Mouse (Mus musculus) cerebellum, adult 18-20 months (tissue): ENCODE data around the gene Manf.

Experiments
- DNase-seq, 2 experiments: peaks; one replicate each; pipeline ENCODE4 v3.0.0; 2021

Manf gene

GRCm38 (mm10) chr9:106884306-106884705, 7.5 kb downstream of the Manf start:
- DNase-seq, result peak in 1 of 2 experiments; percentile 34

GRCm38 (mm10) chr9:106883085-106883484, 8.7 kb downstream of the Manf start:
- DNase-seq, result no peak

GRCm38 (mm10) chr9:106882176-106882575, 9.6 kb downstream of the Manf start:
- no peak for DNase-seq

GRCm38 (mm10) chr9:106881071-106881755, 10.6 kb downstream of the Manf start:
- DNase-seq, result no peak

DNA sequence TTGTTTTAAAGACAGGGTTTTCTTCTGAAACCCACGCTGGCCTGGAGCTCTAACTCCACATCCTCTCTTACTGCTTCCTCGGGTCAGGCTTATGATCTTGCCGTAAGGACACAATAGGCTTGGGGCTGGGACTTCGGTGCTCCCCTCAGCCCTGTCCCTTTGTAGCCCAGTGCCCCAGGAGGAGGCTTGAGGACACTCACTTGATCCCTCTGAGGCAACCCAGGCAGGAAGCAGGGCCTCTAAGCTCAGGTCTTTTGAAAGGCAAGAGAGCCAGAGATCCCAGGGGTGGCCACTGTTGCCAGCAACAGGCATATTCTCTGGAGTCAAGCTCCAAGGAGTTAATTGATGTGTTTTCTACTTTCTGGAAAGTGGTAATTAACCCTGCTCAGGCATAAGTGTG, 12.3 kb downstream of the Manf start:
- DNase-seq, result no peak

DNA sequence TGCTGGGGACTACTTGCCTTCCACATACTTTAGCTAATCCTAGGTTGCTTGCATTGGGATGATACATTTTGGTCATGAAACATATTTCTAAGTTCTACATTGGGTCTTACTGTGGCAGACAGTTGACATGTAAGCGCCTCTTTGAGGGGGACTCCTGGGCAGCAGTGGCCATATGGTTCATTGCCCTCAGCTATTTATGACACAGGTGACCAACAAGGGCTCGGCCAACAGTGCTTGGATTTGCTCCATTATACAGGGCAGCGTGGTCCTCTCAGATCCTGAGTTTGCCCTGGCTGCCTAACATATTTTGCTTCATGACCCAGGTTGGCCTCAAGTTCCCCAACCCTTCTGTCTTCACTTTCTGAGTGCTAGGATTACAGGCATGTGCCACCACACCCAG, 15.1 kb downstream of the Manf start:
- no peak for DNase-seq

- DNase-seq, result no peak
These were observed 17.6 kb downstream of the Manf start for GRCm38 (mm10) chr9:106874216-106874615.

GRCm38 (mm10) chr9:106858036-106858435, 33.7 kb downstream of the Manf start:
- no peak for DNase-seq

DNA sequence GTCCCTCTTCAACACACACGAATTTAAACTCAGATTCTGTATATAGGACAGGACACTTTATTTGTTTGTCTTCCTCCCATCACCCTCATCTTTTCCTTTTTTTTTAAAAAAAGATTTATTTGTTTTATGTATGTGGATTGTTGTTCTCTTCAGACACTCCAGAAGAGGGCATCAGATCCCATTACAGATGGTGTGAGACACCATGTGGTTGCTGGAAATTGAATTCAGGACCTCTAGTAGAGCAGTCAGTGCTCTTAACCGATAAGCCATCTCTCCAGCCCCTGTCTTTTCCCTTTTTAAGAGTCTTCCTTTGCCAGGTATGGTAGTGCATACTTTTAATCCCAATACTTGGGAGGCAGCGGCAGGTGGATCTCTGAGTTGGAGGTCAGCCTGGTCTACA, 35.1 kb downstream of the Manf start:
- DNase-seq, result no peak

DNA sequence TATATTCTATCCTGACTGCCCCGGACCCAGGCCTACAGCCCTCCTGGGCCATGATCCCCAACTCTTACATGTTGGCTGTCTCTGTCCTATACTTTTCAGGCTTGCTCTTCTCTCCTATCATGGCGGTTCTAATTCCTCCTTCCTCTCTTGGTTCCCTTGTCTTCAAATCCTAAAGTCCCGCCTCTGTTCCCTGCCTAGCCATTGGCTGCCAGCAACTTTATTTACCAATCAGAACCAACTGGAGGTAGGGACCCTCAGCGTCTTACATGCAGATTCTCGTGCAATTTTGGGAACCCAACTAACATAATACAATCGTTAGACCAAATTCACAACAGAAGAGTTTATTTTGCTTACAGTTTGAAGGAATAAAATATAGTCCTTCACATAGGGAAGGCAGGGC, 49.0 kb downstream of the Manf start:
- no peak for DNase-seq

DNA sequence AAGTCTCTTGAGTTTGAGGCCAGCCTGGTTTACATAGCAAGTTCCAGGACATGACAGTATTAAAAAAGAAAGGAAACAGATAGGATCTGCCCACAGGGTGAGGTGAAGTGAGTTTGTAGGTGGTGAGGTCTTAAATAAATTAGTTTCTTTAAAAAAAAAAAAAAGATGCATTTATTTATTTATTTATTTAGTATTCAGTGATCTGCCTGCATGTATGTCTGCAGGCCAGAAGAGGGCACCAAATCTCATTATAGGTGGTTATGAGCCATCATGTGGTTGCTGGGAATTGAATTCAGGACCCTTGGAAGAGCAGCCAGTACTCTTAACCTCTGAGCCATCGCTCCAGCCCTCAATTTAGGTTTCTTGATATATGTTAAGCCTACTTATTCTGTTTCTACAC, 51.2 kb downstream of the Manf start:
- DNase-seq, result no peak

DNA sequence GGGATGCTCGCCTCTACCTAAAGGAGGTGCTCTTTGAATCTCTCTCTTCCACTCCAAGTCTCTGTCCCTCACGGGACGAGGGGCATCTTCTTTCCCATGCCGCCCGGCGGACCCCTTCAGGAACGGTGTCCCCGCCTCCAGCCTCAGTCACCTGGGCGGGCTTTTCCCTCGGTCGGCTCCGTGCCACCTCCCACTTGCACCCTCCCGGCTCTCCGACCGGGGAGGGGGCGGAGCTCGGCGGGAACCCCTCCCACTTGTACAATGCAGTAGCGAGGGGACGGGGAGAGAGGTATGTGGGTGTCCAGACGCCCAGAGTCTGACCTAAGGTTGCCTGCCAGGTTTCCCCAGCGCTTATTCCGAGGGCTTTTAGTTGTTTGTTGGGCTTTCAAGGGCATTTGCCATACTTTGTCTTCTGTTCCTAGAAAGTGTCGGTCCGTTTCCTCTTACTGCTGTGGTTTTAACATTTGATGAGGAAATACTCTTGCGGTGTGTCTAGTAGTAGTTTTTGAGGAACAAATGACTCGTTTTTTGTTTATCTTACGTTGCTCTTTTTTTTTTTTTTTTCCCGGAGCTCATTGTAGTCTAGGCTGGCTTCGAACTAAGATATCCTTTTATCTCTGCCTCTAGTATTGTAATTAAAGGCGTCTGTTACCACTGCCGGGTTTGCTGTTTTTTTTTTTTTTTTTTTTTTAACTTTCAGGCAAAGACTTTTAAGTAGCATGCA, 69.2 kb downstream of the Manf start:
- DNase-seq, result peak; percentile 70

DNA sequence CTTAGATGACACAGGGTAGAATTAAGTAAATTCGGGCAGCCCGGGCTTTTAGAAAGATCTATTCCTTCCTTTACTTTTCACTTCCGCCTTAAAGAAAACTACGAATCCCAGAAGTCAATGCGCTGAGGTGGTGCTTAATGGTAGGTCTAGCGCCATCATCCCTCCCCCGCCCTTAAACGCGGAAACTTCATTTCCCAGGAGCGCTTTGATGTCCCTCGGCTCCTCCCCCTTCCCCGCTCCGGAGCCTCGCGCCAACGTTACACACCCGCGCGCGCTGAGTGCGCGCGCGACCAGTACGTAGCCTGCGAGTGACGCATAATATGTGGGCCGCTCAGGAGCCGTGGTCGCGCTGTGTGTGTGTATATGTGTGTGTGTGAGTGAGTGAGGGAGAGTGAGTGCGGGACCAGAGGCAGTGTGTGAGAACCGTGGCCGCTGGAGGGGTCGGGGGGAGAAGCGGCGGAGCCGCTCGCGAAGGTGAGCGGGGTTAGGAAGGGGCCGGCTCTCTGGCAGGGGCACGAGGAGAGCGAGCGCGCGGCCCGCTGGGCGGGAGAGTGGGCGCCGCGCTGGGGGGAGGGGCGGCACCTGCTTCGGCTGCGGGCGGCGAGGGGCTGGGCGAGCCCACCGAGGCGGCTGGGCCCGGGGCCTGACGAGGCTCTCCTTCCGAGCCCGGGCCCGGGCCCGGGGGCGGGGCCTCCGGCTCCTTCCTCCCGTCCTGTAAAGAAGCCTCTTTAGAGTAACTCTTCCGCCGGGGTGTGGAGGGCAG, 70.0 kb downstream of the Manf start, which contains the start of gene Dcaf1:
Gene Dcaf1, plus strand, starts transcription at position 257 of the 763 bp plus-strand sequence.
- peak; percentile 91 to 98 for DNase-seq

DNA sequence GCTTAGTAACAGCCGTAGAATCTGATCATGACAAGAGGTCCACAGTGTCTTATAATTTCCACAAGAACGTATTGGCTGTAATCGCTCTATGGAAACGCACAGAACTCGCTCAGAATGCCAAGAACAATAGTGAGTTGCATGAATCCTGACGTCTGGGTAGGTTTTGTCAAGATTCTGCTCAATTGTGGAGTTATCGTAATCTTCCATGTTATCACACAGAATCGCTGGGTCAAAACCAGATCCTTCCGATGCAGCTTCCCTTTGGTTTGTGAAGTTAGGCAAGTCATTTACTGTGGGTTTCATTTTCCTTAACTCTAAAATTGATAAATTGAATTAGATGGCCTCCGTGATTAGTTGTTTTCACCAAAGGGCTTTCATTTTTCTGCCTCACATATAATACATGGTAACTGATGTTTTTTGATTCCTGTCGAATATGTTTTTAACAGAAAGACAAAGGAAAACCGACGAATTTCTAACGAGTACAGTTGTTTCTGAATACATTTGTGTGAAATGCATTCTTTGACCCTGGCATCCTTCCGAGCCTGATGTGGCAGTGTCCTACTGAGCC, 70.6 kb downstream of the Manf start:
- DNase-seq, result peak in 1 of 2 experiments; percentile 6

DNA sequence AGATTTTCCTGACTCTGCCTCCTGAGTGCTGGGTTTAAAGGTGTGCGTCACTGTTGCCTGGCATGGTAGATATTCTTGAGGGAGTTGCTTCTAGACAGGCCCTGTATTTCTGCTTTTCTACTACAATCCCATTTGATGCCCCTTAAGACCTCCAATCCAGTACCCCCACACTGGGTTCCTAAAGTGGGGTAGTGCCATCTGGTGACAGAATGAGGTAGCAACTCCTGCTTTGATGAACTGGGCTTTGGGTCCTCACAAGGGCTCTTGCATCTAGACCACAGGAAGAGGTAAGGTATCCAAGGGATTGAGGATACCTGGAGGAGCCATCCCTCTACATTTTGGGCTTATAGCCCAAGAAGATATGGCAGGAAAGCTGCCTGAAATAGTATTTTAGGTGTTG, 72.6 kb downstream of the Manf start:
- DNase-seq, result peak; percentile 10 to 16

GRCm38 (mm10) chr9:106818191-106818590, 73.6 kb downstream of the Manf start:
- DNase-seq, result no peak

- DNase-seq, result no peak
These were observed 85.3 kb downstream of the Manf start for GRCm38 (mm10) chr9:106806503-106806902.

- no peak for DNase-seq
These were observed 100.9 kb downstream of the Manf start for GRCm38 (mm10) chr9:106790831-106791230.

DNA sequence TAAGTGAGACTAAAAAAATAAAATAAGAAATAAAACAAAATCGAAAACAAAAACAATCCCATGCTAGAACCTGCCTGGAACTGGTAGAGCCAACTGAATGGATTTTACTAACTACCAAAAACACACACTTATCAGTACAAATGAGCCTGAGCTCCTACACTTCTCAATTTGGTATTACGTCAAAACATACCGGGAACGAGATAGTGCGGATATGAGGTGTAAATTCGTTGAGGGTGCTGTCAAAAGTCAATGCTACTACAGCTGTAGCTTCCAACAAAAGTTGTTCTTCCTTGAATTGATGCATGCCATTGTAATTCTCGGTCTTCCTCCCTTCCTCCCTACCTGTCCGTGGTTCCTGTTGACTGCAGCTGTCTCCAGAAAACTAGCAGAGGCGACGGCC, 102.4 kb downstream of the Manf start:
- DNase-seq, result no peak

DNA sequence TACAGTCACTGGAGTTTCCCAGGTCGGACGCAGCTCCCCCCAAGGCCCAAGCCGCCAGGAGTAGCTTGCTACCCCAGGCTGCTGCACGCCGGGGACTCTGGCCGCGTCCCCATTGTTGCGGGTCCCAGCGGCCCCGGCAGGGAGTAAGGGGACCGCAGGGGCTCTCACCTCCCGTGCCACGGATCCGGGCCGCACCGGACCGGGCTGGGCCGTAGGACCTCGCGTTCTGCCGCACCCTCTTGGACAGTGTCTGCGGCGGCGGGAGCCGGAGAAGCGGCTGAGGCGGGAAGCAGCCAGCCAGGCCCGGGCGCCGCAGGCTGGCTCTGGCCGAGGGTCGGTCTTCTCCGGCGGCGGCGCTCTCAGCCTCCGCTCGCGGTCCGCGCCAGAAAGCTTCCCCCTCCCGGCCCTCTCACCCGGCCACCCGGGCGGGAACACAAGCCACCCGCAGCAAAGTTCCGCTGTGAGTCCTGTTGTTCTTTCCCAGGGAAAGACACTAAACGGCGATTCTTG, 102.9 kb downstream of the Manf start, which contains the start of gene Rad54l2:
Gene Rad54l2, minus strand, starts transcription at position 383 of the 510 bp plus-strand sequence.
- peak; percentile 82 to 93 for DNase-seq
